Mouse (Mus musculus): ENCODE measurements at regions not wholly inside any gene's neighbourhood (a gene's known extent, or its start where the extent isn't known, plus 50 kb on each side); places are given as distances from the start of the nearest gene placed in this dataset.
A peak's percentile ranks its signal among the peaks of the same experiment; 100 is the strongest.

- TF ChIP-seq CTCF (IDR thresholded peaks at IDR 0.05): no peak
These were observed 118.6 kb upstream of the Car8 start for GRCm38 (mm10) chr4:8357443-8357842.

GRCm38 (mm10) chr4:8341928-8342327 is 103.1 kb upstream of the Car8 start:
- H3K27me3 ChIP-seq (ENCODE audit: insufficient read depth, low read length): no peaks in the 10 kb centered on the region
- no peak overlapping the region for H3K27ac ChIP-seq (ENCODE audit: low read depth, low read length)
- 89% methylated on average over 4 of the region's 4 CpGs for WGBS
- H3K36me3 ChIP-seq (ENCODE audit: insufficient read depth, low read length): no peaks in the 10 kb centered on the region
- no peak overlapping the region for H3K9ac ChIP-seq (replicated peaks; ENCODE audit: low read length, poor library complexity, severe bottlenecking)
- TF ChIP-seq CTCF (IDR thresholded peaks at IDR 0.05): no peak
- H3K4me3 ChIP-seq (ENCODE audit: low read depth, low read length): no peak overlapping the region
- no peaks in the 10 kb centered on the region for H3K4me1 ChIP-seq (ENCODE audit: insufficient read depth, low read length)
- no peak for ATAC-seq (ENCODE audit: low FRiP score)
- no peak overlapping the region for H3K4me2 ChIP-seq (ENCODE audit: low read depth, low read length, poor library complexity, severe bottlenecking)
- no peak for DNase-seq (ENCODE audit: low spot score)
- H3K9me3 ChIP-seq (ENCODE audit: low read length): no peaks in the 10 kb centered on the region

More at GRCm38 (mm10) chr4:8357443-8357842, 118.6 kb upstream of the Car8 start:
- DNase-seq (ENCODE audit: low spot score) (no peak), ATAC-seq (ENCODE audit: low FRiP score) (no peak)
- Histone ChIP-seq H3K4me3 (ENCODE audit: low read depth, low read length) (no peak overlapping the region), H3K4me1 (ENCODE audit: insufficient read depth, low read length) (no peaks in the 10 kb centered on the region), H3K27ac (ENCODE audit: low read depth, low read length) (no peak overlapping the region), H3K9ac (replicated peaks; ENCODE audit: low read length, poor library complexity, severe bottlenecking) (no peak overlapping the region), H3K27me3 (ENCODE audit: insufficient read depth, low read length) (no peaks in the 10 kb centered on the region), H3K4me2 (ENCODE audit: low read depth, low read length, poor library complexity, severe bottlenecking) (no peak overlapping the region), H3K9me3 (ENCODE audit: low read length) (no peaks in the 10 kb centered on the region), H3K36me3 (ENCODE audit: insufficient read depth, low read length) (no peaks in the 10 kb centered on the region)
- WGBS: 92% methylated on average over 1 of the region's 1 CpGs

GRCm38 (mm10) chr4:8309241-8309987 is 70.6 kb upstream of the Car8 start:
- DNase-seq (ENCODE audit: low spot score) (no peak), ATAC-seq (ENCODE audit: low FRiP score) (no peak)
- Histone ChIP-seq H3K9ac (replicated peaks; ENCODE audit: low read length, poor library complexity, severe bottlenecking) (no peak overlapping the region), H3K4me2 (ENCODE audit: low read depth, low read length, poor library complexity, severe bottlenecking) (no peak overlapping the region), H3K4me3 (ENCODE audit: low read depth, low read length) (no peak overlapping the region), H3K9me3 (ENCODE audit: low read length) (no peaks in the 10 kb centered on the region), H3K27ac (ENCODE audit: low read depth, low read length) (no peak overlapping the region), H3K4me1 (ENCODE audit: insufficient read depth, low read length) (no peaks in the 10 kb centered on the region), H3K36me3 (ENCODE audit: insufficient read depth, low read length) (no peaks in the 10 kb centered on the region), H3K27me3 (ENCODE audit: insufficient read depth, low read length) (no peaks in the 10 kb centered on the region)
- WGBS: 91% methylated on average over 10 of the region's 10 CpGs
- no peak for TF ChIP-seq CTCF (IDR thresholded peaks at IDR 0.05)

GRCm38 (mm10) chr4:8292563-8292962 is 53.7 kb upstream of the Car8 start:
- H3K4me1 ChIP-seq (ENCODE audit: insufficient read depth, low read length): 0 out of 2 replicates have a peak, but pooled peaks cover 8% of the 10 kb centered on the region
- WGBS: 67% methylated on average over 1 of the region's 1 CpGs
- no peaks in the 10 kb centered on the region for H3K9me3 ChIP-seq (ENCODE audit: low read length)
- H3K36me3 ChIP-seq (ENCODE audit: insufficient read depth, low read length): no peaks in the 10 kb centered on the region
- no peak overlapping the region for H3K9ac ChIP-seq (replicated peaks; ENCODE audit: low read length, poor library complexity, severe bottlenecking)
- H3K27ac ChIP-seq (ENCODE audit: low read depth, low read length): peak overlapping the region; percentile 32; the same call in 1 of the 2 replicates
- no peak overlapping the region for H3K4me2 ChIP-seq (ENCODE audit: low read depth, low read length, poor library complexity, severe bottlenecking)
- TF ChIP-seq CTCF (IDR thresholded peaks at IDR 0.05): no peak
- no peak for DNase-seq (ENCODE audit: low spot score)
- no peak for ATAC-seq (ENCODE audit: low FRiP score)
- H3K27me3 ChIP-seq (ENCODE audit: insufficient read depth, low read length): no peaks in the 10 kb centered on the region
- H3K4me3 ChIP-seq (ENCODE audit: low read depth, low read length): no peak overlapping the region

- H3K9me3 ChIP-seq (ENCODE audit: low read length): no peaks in the 10 kb centered on the region
- peak overlapping the region; percentile 32; the same call in 1 of the 2 replicates for H3K27ac ChIP-seq (ENCODE audit: low read depth, low read length)
- no peak for TF ChIP-seq CTCF (IDR thresholded peaks at IDR 0.05)
- H3K4me2 ChIP-seq (ENCODE audit: low read depth, low read length, poor library complexity, severe bottlenecking): no peak overlapping the region
- no peaks in the 10 kb centered on the region for H3K27me3 ChIP-seq (ENCODE audit: insufficient read depth, low read length)
- no peaks in the 10 kb centered on the region for H3K36me3 ChIP-seq (ENCODE audit: insufficient read depth, low read length)
- peak; percentile 41 for DNase-seq (ENCODE audit: low spot score)
- H3K4me3 ChIP-seq (ENCODE audit: low read depth, low read length): no peak overlapping the region
- peak; percentile 68 for ATAC-seq (ENCODE audit: low FRiP score)
- H3K9ac ChIP-seq (replicated peaks; ENCODE audit: low read length, poor library complexity, severe bottlenecking): no peak overlapping the region
- H3K4me1 ChIP-seq (ENCODE audit: insufficient read depth, low read length): 0 out of 2 replicates have a peak, but pooled peaks cover 8% of the 10 kb centered on the region
- 39% methylated on average over 11 of the region's 11 CpGs for WGBS
These were observed 53.0 kb upstream of the Car8 start for GRCm38 (mm10) chr4:8291528-8292492.

Measured in midbrain, postnatal 0 days (tissue).